Mouse (Mus musculus) C2C12 (cell line): ENCODE data around the gene Senp7.

ENCODE experiments used
- CTCF ChIP-seq: IDR thresholded peaks from one replicate; pipeline ENCODE4 v1.5.1; 2011; ENCODE audit not compliant: control insufficient read depth, insufficient read depth, insufficient read length
- MAX ChIP-seq: IDR thresholded peaks from one replicate; pipeline ENCODE4 v1.6.1; 2011; ENCODE audit warnings: mild to moderate bottlenecking, control low read depth
- MYOD1 ChIP-seq: IDR thresholded peaks from one replicate; pipeline ENCODE4 v1.6.1; 2011; ENCODE audit warnings: low read depth; ENCODE audit not compliant: control insufficient read depth, insufficient read length
- MYOG ChIP-seq: IDR thresholded peaks from one replicate; pipeline ENCODE4 v1.6.1; 2011; ENCODE audit not compliant: control insufficient read depth, insufficient read length; ENCODE audit errors: extremely low read depth
- USF1 ChIP-seq: IDR thresholded peaks from one replicate; pipeline ENCODE4 v1.6.1; 2011; ENCODE audit warnings: low read depth, mild to moderate bottlenecking, control low read depth, moderate library complexity

- TF ChIP-seq MYOD1 (no peak), CTCF (no peak), USF1 (no peak), MAX (no peak), MYOG (no peak)
Observed at GRCm38 (mm10) chr16:56170247-56170646, 122.1 kb downstream of the Senp7 start.
